Mouse (Mus musculus): ENCODE measurements at regions not wholly inside any gene's neighbourhood (a gene's known extent, or its start where the extent isn't known, plus 50 kb on each side); places are given as distances from the start of the nearest gene placed in this dataset.
"Not testable (repeated sequence)": the region's sequence is repeated elsewhere in the genome, so short reads cannot be mapped to it uniquely, and the experiment has no call there.

- DNase-seq (ENCODE audit: low read depth, low spot score): no peak
These were observed 64.1 kb downstream of the 9530068E07Rik start for GRCm38 (mm10) chr11:52460190-52460780.

- not testable (repeated sequence) for DNase-seq (ENCODE audit: low read depth, low spot score)
These were observed 74.9 kb downstream of the 9530068E07Rik start for GRCm38 (mm10) chr11:52471128-52471527.

GRCm38 (mm10) chr11:52480111-52480510 lies 83.9 kb downstream of the 9530068E07Rik start:
- DNase-seq (ENCODE audit: low read depth, low spot score): not testable (repeated sequence)

GRCm38 (mm10) chr11:52480694-52481093 lies 84.5 kb downstream of the 9530068E07Rik start:
- not testable (repeated sequence) for DNase-seq (ENCODE audit: low read depth, low spot score)

- not testable (repeated sequence) for DNase-seq (ENCODE audit: low read depth, low spot score)
These were observed 87.3 kb downstream of the 9530068E07Rik start for GRCm38 (mm10) chr11:52483534-52483933.

- DNase-seq (ENCODE audit: low read depth, low spot score): not testable (repeated sequence)
These were observed 92.3 kb downstream of the 9530068E07Rik start for GRCm38 (mm10) chr11:52488538-52488937.

GRCm38 (mm10) chr11:52493336-52493735 lies 97.1 kb downstream of the 9530068E07Rik start:
- DNase-seq (ENCODE audit: low read depth, low spot score): no peak

GRCm38 (mm10) chr11:52496908-52497307 lies 100.7 kb downstream of the 9530068E07Rik start:
- DNase-seq (ENCODE audit: low read depth, low spot score): no peak

- DNase-seq (ENCODE audit: low read depth, low spot score): no peak
These were observed 106.6 kb downstream of the 9530068E07Rik start for GRCm38 (mm10) chr11:52502759-52503365.

- DNase-seq (ENCODE audit: low read depth, low spot score): no peak
These were observed 115.6 kb downstream of the 9530068E07Rik start for GRCm38 (mm10) chr11:52511831-52512297.

- peak; percentile 31 for DNase-seq (ENCODE audit: low read depth, low spot score)
These were observed 121.1 kb downstream of the 9530068E07Rik start for GRCm38 (mm10) chr11:52517330-52517729.

GRCm38 (mm10) chr11:52519877-52520276 lies 123.6 kb downstream of the 9530068E07Rik start:
- no peak for DNase-seq (ENCODE audit: low read depth, low spot score)

GRCm38 (mm10) chr11:52521879-52522278 lies 125.7 kb downstream of the 9530068E07Rik start:
- peak; percentile 52 for DNase-seq (ENCODE audit: low read depth, low spot score)

- DNase-seq (ENCODE audit: low read depth, low spot score): no peak
These were observed 126.2 kb downstream of the 9530068E07Rik start for GRCm38 (mm10) chr11:52522384-52522783.

- no peak for DNase-seq (ENCODE audit: low read depth, low spot score)
These were observed 127.0 kb downstream of the 9530068E07Rik start for GRCm38 (mm10) chr11:52523191-52523590.

GRCm38 (mm10) chr11:52523671-52524070 lies 127.4 kb downstream of the 9530068E07Rik start:
- no peak for DNase-seq (ENCODE audit: low read depth, low spot score)

GRCm38 (mm10) chr11:52525446-52525845 lies 129.2 kb downstream of the 9530068E07Rik start:
- no peak for DNase-seq (ENCODE audit: low read depth, low spot score)

GRCm38 (mm10) chr11:52526306-52526705 lies 130.1 kb downstream of the 9530068E07Rik start:
- DNase-seq (ENCODE audit: low read depth, low spot score): no peak

GRCm38 (mm10) chr11:52533379-52533778 lies 137.2 kb downstream of the 9530068E07Rik start:
- DNase-seq (ENCODE audit: low read depth, low spot score): no peak

GRCm38 (mm10) chr11:52534586-52534985 lies 138.4 kb downstream of the 9530068E07Rik start:
- DNase-seq (ENCODE audit: low read depth, low spot score): no peak

- DNase-seq (ENCODE audit: low read depth, low spot score): no peak
These were observed 140.0 kb downstream of the 9530068E07Rik start for GRCm38 (mm10) chr11:52536211-52536610.

GRCm38 (mm10) chr11:52536841-52537240 lies 140.6 kb downstream of the 9530068E07Rik start:
- DNase-seq (ENCODE audit: low read depth, low spot score): no peak

- DNase-seq (ENCODE audit: low read depth, low spot score): no peak
These were observed 141.7 kb downstream of the 9530068E07Rik start for GRCm38 (mm10) chr11:52537819-52538435.

Measured in forelimb bud, embryonic 11.5 days (tissue).